Mouse (Mus musculus): ENCODE results near the gene Gm11639.

DNA sequence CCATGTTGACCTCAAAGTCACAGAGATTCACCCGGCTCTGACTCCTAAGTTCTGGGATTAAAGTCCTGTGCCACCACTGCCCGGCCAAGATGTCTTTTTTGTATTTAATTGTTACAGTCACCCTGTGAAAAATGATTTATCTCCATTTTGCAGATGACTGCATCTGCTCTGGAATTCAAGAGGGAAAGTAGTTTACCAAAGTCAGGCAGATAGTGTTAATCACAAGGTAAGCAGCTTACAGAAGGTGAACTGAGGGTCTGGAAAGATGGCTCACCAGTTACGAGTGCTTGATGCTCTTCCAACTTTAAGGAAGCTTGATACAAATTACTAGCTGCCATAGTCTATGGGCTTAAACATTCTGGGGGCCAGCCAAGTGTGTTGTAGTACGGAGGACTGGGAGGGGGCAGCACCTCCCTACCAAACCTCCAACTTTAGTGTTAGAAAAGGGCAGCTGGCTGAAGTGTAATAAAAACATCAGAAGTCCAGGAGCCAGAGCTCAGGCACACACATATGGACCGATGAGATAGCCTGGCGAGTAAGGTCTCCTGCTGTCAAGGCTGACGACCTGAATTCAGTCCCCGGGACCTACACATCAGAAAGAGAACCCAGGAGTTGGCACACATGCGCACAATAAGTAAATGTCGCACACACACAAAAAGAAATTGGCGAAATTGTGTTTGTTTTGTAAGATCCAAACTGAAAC, 459.2 kb downstream of the Gm11639 start:
- TF ChIP-seq GATA1 (IDR thresholded peaks at IDR 0.05; ENCODE audit: borderline replicate concordance, low read length) (no peak), FLI1 (IDR thresholded peaks at IDR 0.05; ENCODE audit: low read length) (no peak)

Data from megakaryocyte, embryonic 14.5 days (primary cell).